ENCODE assay signal across 8 mouse cellular contexts in genomic region chr13:38506320-38506719, GRCm38 (mm10). TPM values are rescaled to one million over a fixed set of nuclear protein-coding genes. Genes with fewer than 3 reads are reported as not detected.
DNase-seq lines count a peak whose midpoint lies in the region; ATAC-seq lines count a peak whose summit lies in the region.

No protein-coding gene starts in this region.

- H3K36me3 ChIP-seq in hindbrain, embryonic 11.5 days (ENCODE audit: control insufficient read depth, insufficient read depth, low read length) = no peaks in the 10 kb centered on the region
- peaks cover 49% of the 10 kb centered on the region for H3K36me3 ChIP-seq in hindbrain, embryonic 14.5 days (replicated peaks; ENCODE audit: control insufficient read depth, insufficient read depth)

- no peak for ATAC-seq in hindbrain, embryonic 11.5 days (ENCODE audit: low FRiP score)
- no peak for ATAC-seq in hindbrain, embryonic 14.5 days (ENCODE audit: low FRiP score)
- no peak for ATAC-seq in megakaryocyte-erythroid progenitor cell, adult 5-6 weeks (replicated peaks; ENCODE audit: low FRiP score, low TSS enrichment, poor library complexity, severe bottlenecking)

- no peaks in the 10 kb centered on the region for H3K4me1 ChIP-seq in hindbrain, embryonic 11.5 days (replicated peaks; ENCODE audit: control insufficient read depth, insufficient read depth, low read length)
- no peaks in the 10 kb centered on the region; the same call in 1 of the 2 replicates for H3K4me1 ChIP-seq in hindbrain, embryonic 14.5 days (replicated peaks; ENCODE audit: control insufficient read depth, insufficient read depth, low read length)

- DNase-seq in hindbrain, embryonic 11.5 days (ENCODE audit: low spot score) = peak; percentile 45
- DNase-seq in hindbrain, embryonic 14.5 days (ENCODE audit: low spot score) = no peak
- DNase-seq in urinary bladder, postnatal 14 days (ENCODE audit: low spot score) = peak; percentile 33
- DNase-seq in urinary bladder, adult 18-20 months (ENCODE audit: low spot score in 2 of 2) = no peak
- DNase-seq in embryo, embryonic 11 days = peak; percentile 39
- peak; percentile 76 to 80 for DNase-seq in kidney, postnatal 4 days
- peak; percentile 19 for DNase-seq in retina, postnatal 1 day

- H3K27me3 ChIP-seq in hindbrain, embryonic 11.5 days (ENCODE audit: control insufficient read depth, insufficient read depth, low read length) = no peaks in the 10 kb centered on the region
- H3K27me3 ChIP-seq in hindbrain, embryonic 14.5 days (ENCODE audit: control insufficient read depth, insufficient read depth, low read length) = no peaks in the 10 kb centered on the region

- 90% methylated on average over 8 of the region's 8 CpGs for WGBS in hindbrain, embryonic 11.5 days
- WGBS in hindbrain, embryonic 14.5 days = 88% methylated on average over 8 of the region's 8 CpGs

- no peak overlapping the region for H3K4me3 ChIP-seq in hindbrain, embryonic 11.5 days (ENCODE audit: low read depth, low read length)
- no peak overlapping the region for H3K4me3 ChIP-seq in hindbrain, embryonic 14.5 days (replicated peaks; ENCODE audit: low read length)

- H3K9me3 ChIP-seq in hindbrain, embryonic 11.5 days (ENCODE audit: control insufficient read depth, low read length) = no peaks in the 10 kb centered on the region
- H3K9me3 ChIP-seq in hindbrain, embryonic 14.5 days (ENCODE audit: control insufficient read depth, low read length) = no peaks in the 10 kb centered on the region

- no peak overlapping the region for H3K4me2 ChIP-seq in hindbrain, embryonic 11.5 days (replicated peaks; ENCODE audit: low read depth, low read length)
- H3K4me2 ChIP-seq in hindbrain, embryonic 14.5 days (replicated peaks) = no peak overlapping the region

- H3K27ac ChIP-seq in hindbrain, embryonic 11.5 days (ENCODE audit: low read depth, low read length) = no peak overlapping the region
- no peak overlapping the region for H3K27ac ChIP-seq in hindbrain, embryonic 14.5 days

- no peak overlapping the region for H3K9ac ChIP-seq in hindbrain, embryonic 11.5 days (ENCODE audit: low read depth, low read length)
- no peak overlapping the region for H3K9ac ChIP-seq in hindbrain, embryonic 14.5 days

RNA-seq across cellular contexts. Expression of gene Txndc5, which starts 22.3 kb away (rescaled TPM):
- polyA plus RNA-seq in hindbrain, embryonic 11.5 days (2014; fragmentation: Nextera tagmentation; extraction: Ambion mirVana) = 118 and 138 TPM in 2 replicates
- 102 and 108 TPM in 2 replicates for polyA plus RNA-seq in hindbrain, embryonic 14.5 days (2014; fragmentation: Nextera tagmentation; extraction: Ambion mirVana)
- 44.9 and 52.1 TPM in 2 replicates for total RNA-seq in megakaryocyte-erythroid progenitor cell, adult 5-6 weeks (2014; fragmentation: Nextera tagmentation)
- 31.5 and 41.2 TPM in 2 replicates for total RNA-seq in megakaryocyte-erythroid progenitor cell, adult 5-6 weeks (2017)

Comparison
In these comparisons a context has a peak if more than half of its experiments do, and no peak if none do; other contexts are left out.
1. DNase-seq: peak in hindbrain, embryonic 11.5 days (single experiment), urinary bladder, postnatal 14 days (single experiment), embryo, embryonic 11 days (single experiment), kidney, postnatal 4 days (2 of 2) and retina, postnatal 1 day (single experiment); none in hindbrain, embryonic 14.5 days (single experiment) and urinary bladder, adult 18-20 months (0 of 2).